Mouse (Mus musculus) embryonic facial prominence, embryonic 10.5 days (tissue): ENCODE measurements around the gene Cybrd1. TPM values are rescaled to one million over a fixed set of nuclear protein-coding genes. Genes with fewer than 3 reads are reported as not detected.
A peak's percentile ranks its signal among the peaks of the same experiment; 100 is the strongest.

Experiments
- DNase-seq: peaks from one replicate; pipeline ENCODE4 v3.0.0-alpha.2; 2017; ENCODE audit warnings: low spot score
- H3K27ac ChIP-seq: fragments of 300-500 bp; sonication (generic); replicated peaks from 2 replicates; pipeline ENCODE4 v1.5.1; 2016; ENCODE audit warnings: mild to moderate bottlenecking
- H3K27me3 ChIP-seq: fragments of 300-500 bp; sonication (generic); replicated peaks from 2 replicates; pipeline ENCODE4 v1.6.1; 2016; ENCODE audit warnings: low read depth, mild to moderate bottlenecking; ENCODE audit not compliant: poor library complexity, severe bottlenecking
- H3K36me3 ChIP-seq: fragments of 300-500 bp; sonication (generic); replicated peaks from 2 replicates; pipeline ENCODE4 v1.6.1; 2016; ENCODE audit warnings: mild to moderate bottlenecking, moderate library complexity
- H3K4me1 ChIP-seq: fragments of 300-500 bp; sonication (generic); 2 replicates; pipeline ENCODE4 v1.6.1; 2016
- H3K4me3 ChIP-seq: fragments of 300-500 bp; sonication (generic); 2 replicates; pipeline ENCODE4 v1.5.1; 2016; ENCODE audit warnings: mild to moderate bottlenecking, moderate library complexity
- H3K9me3 ChIP-seq: fragments of 300-500 bp; sonication (generic); 2 replicates; pipeline ENCODE4 v1.6.1; 2016; ENCODE audit warnings: mild to moderate bottlenecking
- WGBS: fragments of 180-500 bp; shearing (Covaris S2); methylation state at CpG from one replicate; pipeline ENCODE4 v1.1.7; 2016; 5-methylcytosine and 5-hydroxymethylcytosine counted together
- polyA plus RNA-seq: library from polyadenylated mRNA; unstranded; fragments of >200 nt; fragmentation: Nextera tagmentation; extraction: Ambion mirVana; gene quantifications from 2 replicates; pipeline ENCODE4 v1.2.1, GENCODE M21; 2016

Cybrd1 gene
- polyA plus RNA-seq, 1 experiment from 2014 or later = 0.83 TPM

DNA sequence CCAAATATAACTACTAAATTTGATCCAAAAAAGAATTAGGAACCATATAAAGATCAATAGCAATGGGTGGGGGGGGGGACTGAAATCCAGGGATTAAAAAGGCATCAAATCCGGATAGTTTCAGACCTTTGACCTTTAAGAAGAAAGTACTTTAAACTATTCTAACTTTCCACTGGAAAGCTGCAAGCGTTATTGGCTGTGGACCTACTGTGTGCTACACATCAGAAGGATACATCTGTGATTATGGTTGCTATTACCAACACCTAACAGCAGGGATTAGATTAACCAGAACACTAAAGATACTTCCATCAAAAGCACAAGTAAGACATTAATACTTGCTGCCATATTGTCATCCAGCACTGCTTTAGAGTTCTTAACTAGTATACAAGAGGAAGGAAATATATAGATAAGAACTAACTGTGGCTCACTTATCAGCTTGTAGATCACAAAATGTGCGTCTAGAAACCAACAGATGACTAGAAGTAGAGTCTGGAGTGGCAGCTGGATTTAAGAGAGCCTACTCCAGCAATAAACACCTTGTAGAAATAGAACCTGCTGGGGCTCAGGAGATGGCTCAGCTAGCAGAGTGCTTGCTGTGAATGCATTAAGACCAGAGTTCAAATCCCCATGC, 14.3 kb downstream of the Cybrd1 start:
- no peaks in the 10 kb centered on the region for H3K4me1 ChIP-seq
- 87% methylated on average over 3 of the region's 3 CpGs for WGBS
- no peaks in the 10 kb centered on the region for H3K27me3 ChIP-seq
- no peak overlapping the region for H3K27ac ChIP-seq
- DNase-seq = no peak
- H3K36me3 ChIP-seq = no peaks in the 10 kb centered on the region
- no peak overlapping the region for H3K4me3 ChIP-seq
- no peaks in the 10 kb centered on the region for H3K9me3 ChIP-seq

- H3K4me1 ChIP-seq = no peaks in the 10 kb centered on the region
- H3K27me3 ChIP-seq = no peaks in the 10 kb centered on the region
- 91% methylated on average over 9 of the region's 9 CpGs for WGBS
- H3K4me3 ChIP-seq = no peak overlapping the region
- no peak overlapping the region for H3K27ac ChIP-seq
- DNase-seq = no peak
- H3K36me3 ChIP-seq = no peaks in the 10 kb centered on the region
- H3K9me3 ChIP-seq = no peaks in the 10 kb centered on the region
Observed at GRCm38 (mm10) chr2:71134041-71134505, 16.4 kb downstream of the Cybrd1 start.

DNA sequence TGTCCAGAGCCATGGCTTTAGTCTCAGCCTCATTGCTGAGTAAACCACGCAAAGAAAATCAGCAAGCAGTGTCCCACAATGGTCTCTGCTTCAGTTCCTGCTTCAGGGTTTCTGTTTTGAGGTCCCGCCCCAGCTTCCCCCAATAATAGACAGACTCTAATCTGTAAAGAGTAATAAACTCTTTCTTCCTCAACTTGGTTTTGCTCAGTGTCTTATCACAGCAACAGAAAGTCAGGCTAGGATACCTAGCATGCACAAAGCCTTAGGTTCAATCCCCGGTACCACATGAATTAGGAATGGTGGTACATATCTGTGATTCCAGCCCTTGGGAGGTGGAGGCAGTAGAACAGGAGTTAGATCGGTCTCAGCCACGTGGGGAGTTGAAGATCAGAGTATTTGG, 17.1 kb downstream of the Cybrd1 start:
- H3K4me3 ChIP-seq = no peak overlapping the region
- H3K27me3 ChIP-seq = no peaks in the 10 kb centered on the region
- no peaks in the 10 kb centered on the region for H3K9me3 ChIP-seq
- H3K36me3 ChIP-seq = no peaks in the 10 kb centered on the region
- no peaks in the 10 kb centered on the region for H3K4me1 ChIP-seq
- no peak for DNase-seq
- H3K27ac ChIP-seq = no peak overlapping the region
- WGBS = 76% methylated on average over 5 of the region's 5 CpGs

- WGBS = 66% methylated on average over 4 of the region's 4 CpGs
- no peak for DNase-seq
- H3K4me3 ChIP-seq = no peak overlapping the region
- no peaks in the 10 kb centered on the region for H3K36me3 ChIP-seq
- H3K4me1 ChIP-seq = no peaks in the 10 kb centered on the region
- no peak overlapping the region for H3K27ac ChIP-seq
- no peaks in the 10 kb centered on the region for H3K27me3 ChIP-seq
- no peaks in the 10 kb centered on the region for H3K9me3 ChIP-seq
Observed at GRCm38 (mm10) chr2:71140622-71141021, 22.9 kb downstream of the Cybrd1 start.

GRCm38 (mm10) chr2:71142410-71142809, 24.7 kb downstream of the Cybrd1 start:
- 79% methylated on average over 7 of the region's 7 CpGs for WGBS
- H3K27me3 ChIP-seq = no peaks in the 10 kb centered on the region
- 0 out of 2 replicates have a peak, but pooled peaks cover under 1% of the 10 kb centered on the region for H3K4me1 ChIP-seq
- DNase-seq = no peak
- H3K27ac ChIP-seq = no peak overlapping the region
- H3K9me3 ChIP-seq = no peaks in the 10 kb centered on the region
- no peak overlapping the region for H3K4me3 ChIP-seq
- H3K36me3 ChIP-seq = no peaks in the 10 kb centered on the region

- Histone ChIP-seq H3K4me1 (0 out of 2 replicates have a peak, but pooled peaks cover 3% of the 10 kb centered on the region), H3K27ac (no peak overlapping the region), H3K9me3 (no peaks in the 10 kb centered on the region), H3K36me3 (no peaks in the 10 kb centered on the region), H3K4me3 (no peak overlapping the region), H3K27me3 (no peaks in the 10 kb centered on the region)
- WGBS = 87% methylated on average over 4 of the region's 4 CpGs
- DNase-seq = no peak
Observed at GRCm38 (mm10) chr2:71145853-71146252, 28.1 kb downstream of the Cybrd1 start.

DNA sequence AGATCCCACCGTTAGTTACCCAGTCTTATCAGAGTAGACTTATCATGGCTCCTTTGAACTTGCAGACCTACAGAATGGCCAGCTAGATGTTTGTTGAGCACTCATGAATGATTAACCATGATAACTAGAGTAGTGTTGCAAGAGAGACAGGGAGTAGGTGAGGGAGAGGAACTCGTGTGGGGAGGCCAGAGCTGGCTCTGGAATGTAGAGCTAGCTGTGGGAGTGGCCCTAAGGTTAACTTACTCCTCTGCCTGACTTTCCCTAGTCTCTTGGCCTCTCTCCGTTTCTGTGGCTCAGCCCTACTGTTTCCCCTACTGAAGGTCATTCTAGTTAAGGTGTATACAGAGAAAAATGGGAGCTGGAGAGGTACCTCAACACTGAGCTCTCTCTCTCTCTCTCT, 28.5 kb downstream of the Cybrd1 start:
- no peaks in the 10 kb centered on the region for H3K27me3 ChIP-seq
- 57% methylated on average over 3 of the region's 3 CpGs for WGBS
- no peak overlapping the region for H3K4me3 ChIP-seq
- no peaks in the 10 kb centered on the region for H3K9me3 ChIP-seq
- H3K4me1 ChIP-seq = 0 out of 2 replicates have a peak, but pooled peaks cover 3% of the 10 kb centered on the region
- H3K27ac ChIP-seq = no peak overlapping the region
- DNase-seq = no peak
- no peaks in the 10 kb centered on the region for H3K36me3 ChIP-seq

DNA sequence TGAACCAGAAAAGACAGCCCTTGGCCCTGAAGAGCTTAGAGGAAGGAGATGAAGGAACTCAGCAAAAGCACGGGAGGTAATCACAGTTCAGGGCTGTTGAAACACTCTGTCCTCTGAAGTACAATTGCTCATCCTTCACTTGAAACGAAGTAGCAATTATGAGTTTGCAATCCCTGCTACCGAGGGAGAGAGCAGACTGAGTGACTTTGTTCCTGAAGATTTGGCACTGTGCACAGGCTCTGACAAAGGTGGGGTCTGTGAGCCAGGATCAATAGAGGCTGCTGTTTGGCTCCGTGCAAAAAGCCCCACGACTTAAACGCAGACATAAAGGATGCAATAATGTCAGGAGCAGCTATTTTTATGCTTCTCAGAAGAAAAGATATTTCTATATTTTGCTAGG, 30.1 kb downstream of the Cybrd1 start:
- no peaks in the 10 kb centered on the region for H3K27me3 ChIP-seq
- H3K27ac ChIP-seq = no peak overlapping the region
- 55% methylated on average over 6 of the region's 6 CpGs for WGBS
- DNase-seq = no peak
- H3K4me1 ChIP-seq = 0 out of 2 replicates have a peak, but pooled peaks cover 3% of the 10 kb centered on the region
- H3K9me3 ChIP-seq = no peaks in the 10 kb centered on the region
- H3K36me3 ChIP-seq = no peaks in the 10 kb centered on the region
- H3K4me3 ChIP-seq = no peak overlapping the region

DNA sequence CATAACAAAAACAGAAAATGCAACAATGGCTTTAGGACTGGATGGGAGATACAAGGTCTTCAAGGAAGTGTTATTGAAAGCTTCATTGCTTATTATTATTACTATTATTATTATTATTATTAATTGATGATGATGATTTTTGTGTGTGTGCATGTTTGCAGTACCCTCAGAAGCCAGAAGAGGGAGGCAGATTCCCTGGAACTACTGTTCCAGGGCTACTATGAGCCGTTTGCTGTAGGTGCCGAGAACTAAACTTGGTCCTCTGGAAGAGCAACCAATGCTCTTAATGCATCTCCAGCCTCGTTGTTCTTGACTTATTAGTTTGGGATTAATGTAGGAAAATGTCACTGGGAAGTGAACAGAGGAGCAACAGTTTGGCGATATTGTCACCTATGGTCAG, 34.4 kb downstream of the Cybrd1 start:
- 92% methylated on average over 4 of the region's 4 CpGs for WGBS
- H3K27ac ChIP-seq = no peak overlapping the region
- DNase-seq = no peak
- H3K27me3 ChIP-seq = no peaks in the 10 kb centered on the region
- H3K36me3 ChIP-seq = no peaks in the 10 kb centered on the region
- H3K9me3 ChIP-seq = no peaks in the 10 kb centered on the region
- no peak overlapping the region for H3K4me3 ChIP-seq
- 0 out of 2 replicates have a peak, but pooled peaks cover 3% of the 10 kb centered on the region for H3K4me1 ChIP-seq

GRCm38 (mm10) chr2:71155486-71155885, 37.8 kb downstream of the Cybrd1 start:
- H3K36me3 ChIP-seq = no peaks in the 10 kb centered on the region
- WGBS = 12% methylated on average over 8 of the region's 8 CpGs
- H3K4me1 ChIP-seq = no peaks in the 10 kb centered on the region
- H3K27ac ChIP-seq = no peak overlapping the region
- H3K27me3 ChIP-seq = no peaks in the 10 kb centered on the region
- peak; percentile 88 for DNase-seq
- no peak overlapping the region for H3K4me3 ChIP-seq
- H3K9me3 ChIP-seq = no peaks in the 10 kb centered on the region

- DNase-seq = no peak
- no peaks in the 10 kb centered on the region for H3K36me3 ChIP-seq
- no peaks in the 10 kb centered on the region for H3K9me3 ChIP-seq
- WGBS = 90% methylated on average over 8 of the region's 8 CpGs
- H3K27ac ChIP-seq = no peak overlapping the region
- 0 out of 2 replicates have a peak, but pooled peaks cover under 1% of the 10 kb centered on the region for H3K4me1 ChIP-seq
- H3K27me3 ChIP-seq = no peaks in the 10 kb centered on the region
- no peak overlapping the region for H3K4me3 ChIP-seq
Observed at GRCm38 (mm10) chr2:71156446-71156845, 38.7 kb downstream of the Cybrd1 start.

DNA sequence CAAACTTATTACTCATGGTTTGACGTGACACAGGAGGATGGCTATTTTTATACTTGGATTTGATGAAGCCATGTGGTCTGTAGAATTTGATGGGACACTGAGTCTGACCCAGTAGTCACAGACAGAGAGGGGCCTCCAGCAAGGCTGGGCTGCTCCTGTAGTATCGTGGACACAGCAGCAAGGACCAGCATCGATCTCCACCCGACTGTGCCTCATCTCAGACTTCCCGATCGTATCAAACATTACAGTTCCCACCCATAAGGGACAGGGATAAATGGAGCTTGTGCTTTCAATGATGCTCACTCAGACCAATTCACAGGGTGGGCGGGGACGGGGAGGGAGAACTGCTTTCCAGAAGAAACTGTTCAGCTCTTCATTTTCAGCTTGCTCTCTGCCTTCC, 40.2 kb downstream of the Cybrd1 start:
- Histone ChIP-seq H3K4me3 (no peak overlapping the region), H3K27me3 (no peaks in the 10 kb centered on the region), H3K27ac (no peak overlapping the region), H3K4me1 (peaks cover 11% of the 10 kb centered on the region), H3K36me3 (no peaks in the 10 kb centered on the region), H3K9me3 (no peaks in the 10 kb centered on the region)
- WGBS = 95% methylated on average over 8 of the region's 8 CpGs
- DNase-seq = no peak

GRCm38 (mm10) chr2:71159576-71160306, 42.0 kb downstream of the Cybrd1 start:
- no peak overlapping the region for H3K27ac ChIP-seq
- no peaks in the 10 kb centered on the region for H3K36me3 ChIP-seq
- H3K27me3 ChIP-seq = no peaks in the 10 kb centered on the region
- no peak overlapping the region for H3K4me3 ChIP-seq
- DNase-seq = no peak
- peaks cover 14% of the 10 kb centered on the region for H3K4me1 ChIP-seq
- 85% methylated on average over 16 of the region's 16 CpGs for WGBS
- no peaks in the 10 kb centered on the region for H3K9me3 ChIP-seq
